Mouse (Mus musculus): ENCODE data around the gene Msh3. TPM values are rescaled to one million over a fixed set of nuclear protein-coding genes. Genes with fewer than 3 reads are reported as not detected.
A peak's percentile ranks its signal among the peaks of the same experiment; 100 is the strongest.

The Msh3 gene
- polyA plus RNA-seq, 1 experiment from 2014 or later: 43.8 TPM

- Histone ChIP-seq H3K9me3 (no peaks in the 10 kb centered on the region), H3K4me3 (replicated peaks) (no peak overlapping the region), H3K4me2 (no peak overlapping the region), H3K9ac (replicated peaks) (no peak overlapping the region), H3K36me3 (peaks cover 32% of the 10 kb centered on the region; the same call in 1 of the 2 replicates), H3K4me1 (replicated peaks) (no peaks in the 10 kb centered on the region; the same call in 1 of the 2 replicates), H3K27ac (no peak overlapping the region), H3K27me3 (no peaks in the 10 kb centered on the region)
- WGBS: 81% methylated on average over 2 of the region's 2 CpGs
- no peak for ATAC-seq (ENCODE audit: insufficient number of reproducible peaks, insufficient read depth, low FRiP score, low TSS enrichment, low read depth)
Observed at GRCm38 (mm10) chr13:92328000-92328399, 26.8 kb downstream of the Msh3 start.

GRCm38 (mm10) chr13:92326030-92326429, 28.8 kb downstream of the Msh3 start:
- no peak overlapping the region for H3K9ac ChIP-seq (replicated peaks)
- no peak overlapping the region for H3K4me3 ChIP-seq (replicated peaks)
- no peaks in the 10 kb centered on the region for H3K9me3 ChIP-seq
- 86% methylated on average over 5 of the region's 5 CpGs for WGBS
- H3K36me3 ChIP-seq: peaks cover 35% of the 10 kb centered on the region; the same call in 1 of the 2 replicates
- no peak overlapping the region for H3K4me2 ChIP-seq
- H3K4me1 ChIP-seq (replicated peaks): no peaks in the 10 kb centered on the region; the same call in 1 of the 2 replicates
- no peak for ATAC-seq (ENCODE audit: insufficient number of reproducible peaks, insufficient read depth, low FRiP score, low TSS enrichment, low read depth)
- H3K27ac ChIP-seq: no peak overlapping the region
- no peaks in the 10 kb centered on the region for H3K27me3 ChIP-seq

GRCm38 (mm10) chr13:92320770-92321169, 34.0 kb downstream of the Msh3 start:
- Histone ChIP-seq H3K36me3 (peaks cover 36% of the 10 kb centered on the region; the same call in 1 of the 2 replicates), H3K4me3 (replicated peaks) (no peak overlapping the region)

GRCm38 (mm10) chr13:92314613-92315012, 40.2 kb downstream of the Msh3 start:
- Histone ChIP-seq H3K9me3 (no peaks in the 10 kb centered on the region), H3K36me3 (peaks cover 33% of the 10 kb centered on the region), H3K4me3 (replicated peaks) (no peak overlapping the region), H3K9ac (replicated peaks) (no peak overlapping the region), H3K27ac (no peak overlapping the region), H3K27me3 (no peaks in the 10 kb centered on the region), H3K4me2 (no peak overlapping the region), H3K4me1 (replicated peaks) (0 out of 2 replicates have a peak, but pooled peaks cover 8% of the 10 kb centered on the region)
- 75% methylated on average over 5 of the region's 5 CpGs for WGBS
- ATAC-seq (ENCODE audit: insufficient number of reproducible peaks, insufficient read depth, low FRiP score, low TSS enrichment, low read depth): no peak

More at GRCm38 (mm10) chr13:92320770-92321169, 34.0 kb downstream of the Msh3 start:
- H3K4me2 ChIP-seq: no peak overlapping the region
- ATAC-seq (ENCODE audit: insufficient number of reproducible peaks, insufficient read depth, low FRiP score, low TSS enrichment, low read depth): no peak
- no peaks in the 10 kb centered on the region for H3K9me3 ChIP-seq
- H3K4me1 ChIP-seq (replicated peaks): peaks cover 9% of the 10 kb centered on the region
- no peak overlapping the region for H3K9ac ChIP-seq (replicated peaks)
- 59% methylated on average over 5 of the region's 5 CpGs for WGBS
- no peaks in the 10 kb centered on the region for H3K27me3 ChIP-seq
- H3K27ac ChIP-seq: peak overlapping the region; percentile 64

- Histone ChIP-seq H3K4me2 (no peak within 1 kb of the TSS), H3K36me3 (peaks cover 32% of the 10 kb centered on the region)
- ATAC-seq (ENCODE audit: insufficient number of reproducible peaks, insufficient read depth, low FRiP score, low TSS enrichment, low read depth): no peak
Observed at GRCm38 (mm10) chr13:92305680-92306079, 49.1 kb downstream of the Msh3 start, which contains the start of gene Gm20379. TSS of gene Gm20379 (plus strand) at chr13:92305980.

GRCm38 (mm10) chr13:92304291-92304690, 50.5 kb downstream of the Msh3 start:
- no peaks in the 10 kb centered on the region for H3K9me3 ChIP-seq
- WGBS: 89% methylated on average over 5 of the region's 5 CpGs
- no peaks in the 10 kb centered on the region for H3K27me3 ChIP-seq
- peaks cover 42% of the 10 kb centered on the region for H3K36me3 ChIP-seq
- no peak overlapping the region for H3K9ac ChIP-seq (replicated peaks)
- ATAC-seq (ENCODE audit: insufficient number of reproducible peaks, insufficient read depth, low FRiP score, low TSS enrichment, low read depth): no peak
- H3K4me3 ChIP-seq (replicated peaks): no peak overlapping the region
- H3K4me1 ChIP-seq (replicated peaks): peaks cover 38% of the 10 kb centered on the region
- H3K4me2 ChIP-seq: no peak overlapping the region
- H3K27ac ChIP-seq: no peak overlapping the region; the same call in 1 of the 2 replicates

More at GRCm38 (mm10) chr13:92305680-92306079, 49.1 kb downstream of the Msh3 start, which contains the start of gene Gm20379:
- Histone ChIP-seq H3K9me3 (no peaks in the 10 kb centered on the region), H3K27me3 (no peaks in the 10 kb centered on the region), H3K4me3 (replicated peaks) (no peak within 1 kb of the TSS), H3K4me1 (replicated peaks) (peaks cover 33% of the 10 kb centered on the region), H3K9ac (replicated peaks) (no peak within 1 kb of the TSS), H3K27ac (no peak within 1 kb of the TSS)
- WGBS: 97% methylated on average over 11 of the region's 11 CpGs

GRCm38 (mm10) chr13:92303062-92303948, 51.5 kb downstream of the Msh3 start:
- Histone ChIP-seq H3K27me3 (no peaks in the 10 kb centered on the region), H3K9me3 (no peaks in the 10 kb centered on the region), H3K27ac (no peak overlapping the region), H3K4me2 (no peak overlapping the region), H3K36me3 (peaks cover 42% of the 10 kb centered on the region), H3K9ac (replicated peaks) (no peak overlapping the region), H3K4me1 (replicated peaks) (peaks cover 38% of the 10 kb centered on the region), H3K4me3 (replicated peaks) (no peak overlapping the region)
- WGBS: 37% methylated on average over 8 of the region's 8 CpGs
- peak; percentile 60 for ATAC-seq (ENCODE audit: insufficient number of reproducible peaks, insufficient read depth, low FRiP score, low TSS enrichment, low read depth)

- no peak for ATAC-seq (ENCODE audit: insufficient number of reproducible peaks, insufficient read depth, low FRiP score, low TSS enrichment, low read depth)
- 46% methylated on average over 4 of the region's 4 CpGs for WGBS
Observed at GRCm38 (mm10) chr13:92302466-92302865, 52.3 kb downstream of the Msh3 start.

GRCm38 (mm10) chr13:92301754-92302153, 53.0 kb downstream of the Msh3 start:
- Histone ChIP-seq H3K36me3 (peaks cover 43% of the 10 kb centered on the region), H3K27ac (no peak overlapping the region), H3K4me1 (replicated peaks) (peaks cover 38% of the 10 kb centered on the region), H3K4me3 (replicated peaks) (no peak overlapping the region), H3K9ac (replicated peaks) (no peak overlapping the region), H3K4me2 (no peak overlapping the region), H3K27me3 (no peaks in the 10 kb centered on the region), H3K9me3 (no peaks in the 10 kb centered on the region)
- ATAC-seq (ENCODE audit: insufficient number of reproducible peaks, insufficient read depth, low FRiP score, low TSS enrichment, low read depth): no peak
- WGBS: 33% methylated on average over 4 of the region's 4 CpGs

More at GRCm38 (mm10) chr13:92302466-92302865, 52.3 kb downstream of the Msh3 start:
- no peak overlapping the region for H3K4me3 ChIP-seq (replicated peaks)
- H3K4me2 ChIP-seq: no peak overlapping the region
- H3K4me1 ChIP-seq (replicated peaks): peaks cover 38% of the 10 kb centered on the region
- no peaks in the 10 kb centered on the region for H3K27me3 ChIP-seq
- H3K9ac ChIP-seq (replicated peaks): no peak overlapping the region
- H3K36me3 ChIP-seq: peaks cover 40% of the 10 kb centered on the region
- no peak overlapping the region; the same call in 1 of the 2 replicates for H3K27ac ChIP-seq
- no peaks in the 10 kb centered on the region for H3K9me3 ChIP-seq

GRCm38 (mm10) chr13:92299522-92299921, 55.3 kb downstream of the Msh3 start:
- Histone ChIP-seq H3K4me1 (replicated peaks) (peaks cover 38% of the 10 kb centered on the region), H3K9ac (replicated peaks) (no peak overlapping the region), H3K36me3 (peaks cover 42% of the 10 kb centered on the region), H3K9me3 (no peaks in the 10 kb centered on the region), H3K27me3 (no peaks in the 10 kb centered on the region), H3K4me3 (replicated peaks) (no peak overlapping the region), H3K27ac (no peak overlapping the region), H3K4me2 (no peak overlapping the region)
- 76% methylated on average over 1 of the region's 1 CpGs for WGBS
- ATAC-seq (ENCODE audit: insufficient number of reproducible peaks, insufficient read depth, low FRiP score, low TSS enrichment, low read depth): no peak

- no peaks in the 10 kb centered on the region for H3K9me3 ChIP-seq
- peaks cover 46% of the 10 kb centered on the region; the same call in 1 of the 2 replicates for H3K36me3 ChIP-seq
- WGBS: 93% methylated on average over 2 of the region's 2 CpGs
- no peak overlapping the region for H3K27ac ChIP-seq
- no peak overlapping the region for H3K9ac ChIP-seq (replicated peaks)
- ATAC-seq (ENCODE audit: insufficient number of reproducible peaks, insufficient read depth, low FRiP score, low TSS enrichment, low read depth): no peak
- H3K4me2 ChIP-seq: no peak overlapping the region
- no peak overlapping the region for H3K4me3 ChIP-seq (replicated peaks)
- no peaks in the 10 kb centered on the region for H3K27me3 ChIP-seq
- peaks cover 19% of the 10 kb centered on the region for H3K4me1 ChIP-seq (replicated peaks)
Observed at GRCm38 (mm10) chr13:92297021-92297420, 57.8 kb downstream of the Msh3 start.
